Mouse (Mus musculus): ENCODE measurements around the gene Ly6g6c. TPM values are rescaled to one million over a fixed set of nuclear protein-coding genes. Genes with fewer than 3 reads are reported as not detected.

The Ly6g6c gene
- total RNA-seq (2021), result not detected
- long read RNA-seq, experiment 1, result 0 reads
- long read RNA-seq, experiment 2, result 0 reads

- peak; percentile 60 to 71 for DNase-seq
Observed at GRCm38 (mm10) chr17:35064951-35065947, at the start of gene Ly6g6c. Gene Ly6g6c (plus strand): TSS chr17:35065388.

DNA sequence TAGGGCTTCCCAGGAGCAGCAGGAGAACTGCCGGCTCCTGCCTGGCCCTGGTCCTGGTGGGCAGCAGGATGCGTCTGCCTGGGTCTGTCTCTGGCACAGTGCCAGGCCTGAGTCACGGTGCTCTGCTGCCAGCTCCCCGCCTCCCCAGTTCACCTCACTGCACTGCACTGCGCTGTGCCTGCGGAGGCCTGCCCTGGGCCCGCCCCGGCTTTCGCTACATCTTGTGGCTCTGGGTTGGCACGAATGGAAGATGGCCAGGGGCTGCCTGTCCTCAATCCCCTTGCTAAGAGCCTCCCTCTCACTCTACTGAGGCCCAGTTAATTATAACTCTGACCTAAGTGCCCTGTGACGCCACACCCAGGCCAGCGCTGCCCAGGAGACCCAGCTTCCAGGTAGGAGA lies 48.8 kb upstream of the Ly6g6c start, which contains the start of gene Vwa7:
Vwa7 (plus strand) TSS at position 204 of the 400 bp plus-strand sequence.
- peak; percentile 48 to 57 for DNase-seq

DNA sequence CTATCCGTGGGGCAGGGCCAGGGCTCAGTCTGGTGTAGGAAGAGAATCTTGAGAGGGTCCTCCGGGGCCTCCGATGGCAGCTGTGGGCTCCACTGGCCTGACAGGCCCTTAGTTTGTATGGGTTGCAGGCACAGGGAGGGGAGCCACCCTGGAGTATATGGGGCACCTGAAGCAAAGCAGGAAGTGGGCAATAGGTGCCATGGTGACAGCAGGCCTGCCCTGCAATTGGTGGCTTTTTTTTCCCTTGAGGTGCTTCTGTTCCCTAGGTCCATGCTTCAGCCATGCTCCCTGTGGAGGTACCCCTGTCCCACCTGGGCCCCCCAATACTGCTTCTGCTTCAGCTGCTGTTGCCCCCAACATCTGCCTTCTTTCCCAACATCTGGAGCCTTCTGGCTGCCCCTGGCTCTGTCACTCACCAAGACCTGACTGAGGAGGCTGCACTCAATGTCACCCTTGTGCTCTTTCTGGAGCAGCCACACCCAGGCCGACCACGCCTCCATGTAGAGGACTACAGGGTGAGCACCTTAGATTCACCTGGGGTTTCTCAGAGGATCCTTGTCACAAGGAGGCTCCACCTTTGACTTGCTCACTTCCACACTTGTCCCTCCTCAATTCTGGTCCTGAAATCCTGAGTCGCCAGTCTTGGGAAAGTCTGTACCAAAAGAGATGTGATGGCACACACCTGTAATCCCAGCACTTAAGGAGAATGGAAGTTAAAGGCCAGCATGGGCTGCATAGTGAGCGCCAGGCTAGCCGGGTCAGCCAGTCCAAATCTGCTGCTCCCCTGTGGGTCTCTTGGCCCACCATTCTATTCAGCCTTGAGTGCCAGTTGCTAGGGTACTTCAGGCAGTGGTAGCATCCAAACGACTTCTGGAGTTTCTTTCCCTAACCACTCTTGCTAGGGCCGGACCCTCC lies 48.1 kb upstream of the Ly6g6c start:
- no peak for DNase-seq

- DNase-seq, result no peak
Observed at GRCm38 (mm10) chr17:35017706-35018030, 47.5 kb upstream of the Ly6g6c start.

- DNase-seq, result no peak
Observed at GRCm38 (mm10) chr17:35018171-35018570, 47.0 kb upstream of the Ly6g6c start.

- no peak for DNase-seq
Observed at GRCm38 (mm10) chr17:35019894-35020293, 45.3 kb upstream of the Ly6g6c start.

DNA sequence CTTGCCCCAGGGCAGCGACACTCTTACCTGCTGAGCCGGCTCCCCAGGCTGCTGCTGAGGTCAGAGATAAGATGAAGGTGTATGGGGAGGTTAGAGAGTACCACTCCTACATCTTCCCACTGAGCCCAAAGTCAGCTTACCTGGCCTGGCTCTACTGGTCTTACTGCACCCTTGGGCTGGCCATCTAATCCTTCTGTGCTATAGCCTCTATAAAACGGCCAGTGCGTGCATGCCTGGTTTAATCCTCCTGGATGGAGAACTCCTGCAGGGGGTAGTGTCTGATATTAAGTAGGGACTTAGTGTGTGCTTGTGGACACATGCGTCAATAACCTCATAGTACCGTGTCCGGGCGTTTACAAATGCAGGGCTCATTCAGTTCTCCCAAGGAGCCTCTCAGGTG lies 44.6 kb upstream of the Ly6g6c start:
- no peak for DNase-seq

DNA sequence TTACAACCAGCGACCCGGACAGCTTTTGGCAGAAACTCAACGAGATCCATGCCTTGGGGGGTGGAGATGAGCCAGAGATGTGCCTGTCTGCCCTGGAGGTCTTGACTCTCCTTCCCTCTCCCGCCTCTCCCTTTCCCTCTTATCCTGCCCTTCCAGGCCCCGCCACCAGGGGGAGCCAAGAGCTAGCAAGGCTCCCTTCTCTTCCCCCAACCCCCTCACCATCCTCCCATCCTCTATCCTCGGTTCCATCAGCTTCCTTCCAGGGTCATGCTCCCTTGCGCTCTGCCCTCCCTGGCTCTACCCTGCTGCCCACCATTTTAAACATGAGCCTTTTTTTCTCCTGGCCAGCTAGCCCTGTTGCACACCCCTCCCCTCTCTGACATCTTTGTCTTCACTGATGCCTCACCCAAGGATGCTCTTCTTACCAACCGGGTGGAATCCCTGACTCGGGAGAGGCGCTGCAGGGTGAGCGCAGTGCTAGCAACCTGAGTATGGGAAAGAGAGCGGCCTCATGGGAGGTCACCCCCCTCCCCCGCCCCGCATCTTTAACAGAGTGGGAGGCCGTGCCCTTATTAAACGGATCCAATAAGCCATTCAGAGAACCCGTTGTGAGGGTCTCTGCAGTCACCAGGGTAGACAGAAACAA lies 43.9 kb upstream of the Ly6g6c start:
- peak; percentile 87 to 96 for DNase-seq

GRCm38 (mm10) chr17:35021842-35022477 lies 43.2 kb upstream of the Ly6g6c start:
- DNase-seq, result peak; percentile 58 to 63

GRCm38 (mm10) chr17:35022541-35023060 lies 42.6 kb upstream of the Ly6g6c start:
- no peak for DNase-seq

- no peak for DNase-seq
Observed at GRCm38 (mm10) chr17:35023221-35023620, 42.0 kb upstream of the Ly6g6c start.

DNA sequence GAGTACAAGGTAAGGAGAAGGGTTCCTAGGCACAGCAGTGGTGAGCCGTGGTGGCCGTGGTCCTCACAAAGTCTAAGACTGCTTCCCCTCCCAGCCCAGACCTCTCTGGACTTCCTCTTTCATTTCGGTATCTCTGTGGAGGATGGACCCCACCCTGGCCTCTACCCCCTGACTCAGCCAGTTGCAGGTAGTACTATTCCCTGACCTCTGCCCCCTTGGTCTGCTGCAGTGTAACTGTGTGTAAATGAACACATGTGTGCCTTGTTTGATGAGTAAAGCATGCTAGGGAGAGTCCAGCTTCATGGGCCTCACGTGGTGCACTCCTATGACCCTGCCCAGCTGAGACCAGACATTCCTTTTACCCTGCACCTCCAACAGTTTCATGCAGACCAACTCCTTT lies 41.4 kb upstream of the Ly6g6c start:
- peak in 1 of 2 experiments; percentile 47 for DNase-seq

GRCm38 (mm10) chr17:35024261-35024660 lies 40.9 kb upstream of the Ly6g6c start:
- no peak for DNase-seq

GRCm38 (mm10) chr17:35024691-35025488 lies 40.3 kb upstream of the Ly6g6c start:
- peak in 1 of 2 experiments; percentile 42 for DNase-seq

- no peak for DNase-seq
Observed at GRCm38 (mm10) chr17:35026206-35026605, 39.0 kb upstream of the Ly6g6c start.

DNA sequence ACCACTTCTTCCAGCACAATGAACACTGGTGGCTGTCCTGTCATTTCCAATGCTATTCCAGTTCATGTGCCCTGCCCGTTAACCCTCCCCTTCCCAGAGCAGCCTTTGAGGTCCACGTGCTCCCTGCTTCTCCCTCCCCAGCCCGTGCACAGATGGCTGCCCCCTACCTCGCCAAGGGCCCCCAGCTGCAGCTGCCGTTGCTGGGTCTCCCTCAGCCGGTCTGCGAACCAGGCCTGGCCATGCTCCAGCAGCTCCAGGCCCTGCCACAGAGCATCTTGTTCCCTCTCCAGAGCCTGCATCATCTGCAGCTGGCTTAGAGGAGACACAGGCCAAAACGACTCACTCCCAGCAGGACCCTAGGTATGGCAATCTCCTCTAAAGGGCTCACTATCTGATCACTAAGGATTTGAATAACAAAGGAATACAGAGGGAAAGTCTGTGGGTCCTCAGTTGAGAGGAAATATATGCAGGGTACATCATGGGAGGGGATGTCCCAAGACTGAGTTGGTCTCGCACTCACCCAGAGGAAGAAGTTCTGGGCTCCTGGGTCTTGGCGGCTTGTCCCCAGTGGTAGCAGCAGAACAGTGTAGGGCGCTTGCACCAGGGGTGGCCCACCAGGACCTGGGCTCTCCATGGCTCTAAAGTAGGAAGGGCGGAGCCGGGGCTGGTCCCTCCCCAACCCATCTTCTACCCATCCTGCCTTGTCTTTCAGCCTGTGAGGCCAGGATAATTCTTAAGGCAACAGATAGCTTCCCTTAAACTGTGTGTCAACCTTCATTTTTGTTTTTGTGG lies 37.7 kb upstream of the Ly6g6c start, which contains the start of gene Sapcd1:
Sapcd1 (minus strand) TSS at position 740 of the 792 bp plus-strand sequence.
- no peak for DNase-seq

DNA sequence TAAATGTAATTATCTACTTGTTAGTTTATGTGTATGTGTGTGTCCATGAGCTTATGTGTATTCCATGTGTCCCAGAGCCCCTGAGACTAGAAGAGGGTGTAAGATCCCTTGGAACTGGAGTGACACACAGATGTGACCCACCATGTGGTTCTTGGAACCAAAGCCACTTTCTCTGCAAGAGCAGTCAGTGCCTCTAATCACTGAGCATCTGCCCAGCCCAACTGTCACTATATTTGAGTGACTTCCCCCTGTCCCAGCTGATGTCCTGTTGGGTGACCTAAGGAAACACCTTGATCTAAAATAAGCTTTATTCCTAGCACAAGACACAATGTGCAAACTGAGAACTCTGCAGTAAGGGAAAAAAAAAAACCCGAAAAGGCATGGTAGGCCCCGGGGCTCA lies 36.9 kb upstream of the Ly6g6c start:
- no peak for DNase-seq

- DNase-seq, result no peak
Observed at GRCm38 (mm10) chr17:35029691-35030532, 35.3 kb upstream of the Ly6g6c start.

- DNase-seq, result no peak
Observed at GRCm38 (mm10) chr17:35031272-35031671, 33.9 kb upstream of the Ly6g6c start.
